Mouse (Mus musculus) forebrain, postnatal 0 days (tissue): ENCODE results near the gene Gm5105. TPM values are rescaled to one million over a fixed set of nuclear protein-coding genes. Genes with fewer than 3 reads are reported as not detected.

Experiments used
- ATAC-seq: fragments of 200-750 bp; cut with Nextera tagmentation; 2 replicates; pipeline ENCODE4 v1.8.0; 2017; ENCODE audit warnings: mild to moderate bottlenecking, moderate library complexity
- DNase-seq: peaks from one replicate; pipeline ENCODE4 v3.0.0-alpha.2; 2015
- H3K27ac ChIP-seq: fragments of 300-500 bp; sonication (generic); 2 replicates; pipeline ENCODE4 v1.5.1; 2014; ENCODE audit warnings: low read depth, mild to moderate bottlenecking, antibody characterized with exemption, low read length, moderate library complexity, mixed read lengths
- H3K27me3 ChIP-seq: fragments of 300-500 bp; sonication (generic); 2 replicates; pipeline ENCODE4 v1.6.1; 2014; ENCODE audit warnings: mild to moderate bottlenecking, low read length, mixed read lengths; ENCODE audit not compliant: insufficient read depth
- H3K36me3 ChIP-seq: fragments of 300-500 bp; sonication (generic); 2 replicates; pipeline ENCODE4 v1.6.1; 2014; ENCODE audit warnings: mild to moderate bottlenecking, moderate library complexity; ENCODE audit not compliant: insufficient read depth
- H3K4me1 ChIP-seq: fragments of 300-500 bp; sonication (generic); 2 replicates; pipeline ENCODE4 v1.6.1; 2014; ENCODE audit warnings: antibody characterized with exemption; ENCODE audit not compliant: insufficient read depth
- H3K4me2 ChIP-seq: fragments of 300-500 bp; sonication (generic); 2 replicates; pipeline ENCODE4 v1.6.1; 2014; ENCODE audit warnings: low read depth, mild to moderate bottlenecking, moderate library complexity
- H3K4me3 ChIP-seq: fragments of 300-500 bp; sonication (generic); 2 replicates; pipeline ENCODE4 v1.5.1; 2014; ENCODE audit warnings: low read depth, low read length, mixed read lengths
- H3K9ac ChIP-seq: fragments of 300-500 bp; sonication (generic); 2 replicates; pipeline ENCODE4 v1.6.1; 2014; ENCODE audit warnings: mild to moderate bottlenecking
- H3K9me3 ChIP-seq: fragments of 300-500 bp; sonication (generic); 2 replicates; pipeline ENCODE4 v1.6.1; 2016; ENCODE audit warnings: low read length
- CTCF ChIP-seq: sonication (generic); IDR thresholded peaks from 2 replicates; pipeline ENCODE4 v1.5.1; 2016; ENCODE audit warnings: antibody characterized with exemption, control low read depth, low read depth
- WGBS: fragments of 180-500 bp; shearing (Covaris S2); extraction: QIAGEN DNeasy Blood & Tissue Kit; methylation state at CpG from one replicate; pipeline ENCODE4 v1.1.7; 2014; 5-methylcytosine and 5-hydroxymethylcytosine counted together
- polyA plus RNA-seq: library from polyadenylated mRNA; unstranded; fragments of >200 nt; fragmentation: Nextera tagmentation; extraction: Ambion mirVana; gene quantifications from 2 replicates; pipeline ENCODE4 v1.2.1, GENCODE M21; 2015
- total RNA-seq: library from RNA; depleted of rRNA; stranded (reverse); fragments of >200 nt; gene quantifications from 2 replicates; pipeline ENCODE4 v1.2.3, GENCODE M21; 2014

The Gm5105 gene
- total and polyA plus RNA-seq, 2 experiments from 2014 or later = 0.15 to 0.38 TPM

DNA sequence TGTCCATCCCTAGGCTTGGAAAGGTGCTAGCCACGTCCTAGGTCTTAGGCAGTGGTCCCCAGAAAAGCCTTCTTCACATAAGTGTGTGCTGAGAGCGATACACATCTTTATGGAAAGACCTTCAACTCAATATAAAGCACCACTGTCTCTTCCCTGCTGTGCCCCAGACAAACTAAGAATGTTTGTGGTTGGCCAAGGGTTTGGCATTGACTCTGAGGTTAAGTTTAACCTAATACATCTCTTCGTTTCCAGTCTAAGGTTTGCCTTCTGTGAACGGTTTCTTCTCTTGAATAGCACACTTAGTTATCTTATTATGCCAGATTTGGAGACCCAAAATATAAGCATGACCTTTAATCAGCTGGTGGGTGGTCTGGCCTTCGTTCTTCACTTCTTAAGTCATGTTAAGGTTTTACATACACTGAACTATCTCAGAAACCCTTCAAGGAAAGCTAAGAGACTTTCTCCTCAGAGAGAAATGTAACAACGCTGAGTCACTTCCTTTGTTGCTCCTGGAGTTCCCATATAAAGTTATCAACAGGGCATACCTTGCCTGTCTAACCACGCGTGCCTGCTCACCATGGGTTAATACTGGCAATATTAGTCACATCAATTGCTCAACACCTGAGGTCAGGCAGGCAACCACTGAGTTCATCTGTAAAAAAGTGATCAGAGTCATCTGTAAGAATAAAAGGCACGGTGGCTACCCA is 5.8 kb downstream of the Gm5105 start:
- WGBS = 90% methylated on average over 9 of the region's 9 CpGs
- no peak overlapping the region for H3K9ac ChIP-seq

DNA sequence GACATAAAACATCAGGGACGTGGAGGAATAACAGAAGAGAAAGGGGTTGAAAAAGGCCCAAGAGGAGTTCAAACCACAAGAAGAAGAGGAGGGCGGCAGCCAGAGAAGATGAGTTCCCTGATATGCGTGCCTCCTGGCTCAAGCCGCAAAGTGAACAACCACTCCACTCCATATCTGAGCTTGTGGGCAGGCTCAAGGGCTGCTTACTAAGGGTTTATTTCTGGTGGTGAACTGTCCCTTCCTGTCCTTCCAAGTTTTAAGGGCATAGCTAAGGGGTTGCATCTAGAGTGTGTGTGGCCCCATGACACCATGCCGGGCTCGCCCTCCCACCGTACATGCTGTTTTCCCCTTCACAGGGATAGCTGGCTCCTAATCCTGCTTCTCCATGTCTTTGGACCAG is 6.8 kb downstream of the Gm5105 start:
- TF ChIP-seq CTCF = no peak
- H3K9me3 ChIP-seq = no peaks in the 10 kb centered on the region
- no peak for ATAC-seq
- WGBS = 87% methylated on average over 7 of the region's 7 CpGs
- H3K27ac ChIP-seq = no peak overlapping the region
- no peak overlapping the region for H3K9ac ChIP-seq
- no peaks in the 10 kb centered on the region for H3K27me3 ChIP-seq
- no peaks in the 10 kb centered on the region for H3K36me3 ChIP-seq
- no peak overlapping the region for H3K4me3 ChIP-seq
- no peak for DNase-seq
- no peak overlapping the region for H3K4me2 ChIP-seq
- peaks cover 5% of the 10 kb centered on the region; the same call in 1 of the 2 replicates for H3K4me1 ChIP-seq

More for the DNA sequence above, 5.8 kb downstream of the Gm5105 start:
- no peak for ATAC-seq
- H3K9me3 ChIP-seq = no peaks in the 10 kb centered on the region
- DNase-seq = no peak
- no peak overlapping the region for H3K4me2 ChIP-seq
- no peak for TF ChIP-seq CTCF
- H3K4me3 ChIP-seq = no peak overlapping the region
- peaks cover 9% of the 10 kb centered on the region for H3K4me1 ChIP-seq
- H3K27me3 ChIP-seq = no peaks in the 10 kb centered on the region
- H3K27ac ChIP-seq = no peak overlapping the region
- H3K36me3 ChIP-seq = no peaks in the 10 kb centered on the region

DNA sequence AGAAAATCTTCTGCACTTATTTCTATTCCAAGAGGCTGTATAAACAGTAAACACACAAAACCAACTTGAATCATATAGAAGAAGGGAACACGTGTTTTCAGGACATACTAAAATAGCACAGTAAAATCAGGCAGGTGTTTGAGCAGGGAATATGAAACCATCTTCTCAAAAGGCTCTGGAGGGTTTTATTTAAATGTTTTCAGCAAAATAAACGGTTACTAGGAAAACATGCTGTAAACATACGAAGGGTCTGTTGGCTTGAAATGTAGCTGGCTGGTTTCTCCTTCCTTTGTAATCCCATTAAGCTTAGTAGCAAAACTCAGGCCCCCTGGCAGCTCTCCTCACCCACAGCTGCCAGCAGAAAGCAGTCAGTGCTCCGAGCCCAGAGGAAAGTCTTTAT is 9.0 kb downstream of the Gm5105 start:
- no peak for DNase-seq
- no peak for ATAC-seq
- no peaks in the 10 kb centered on the region for H3K4me1 ChIP-seq
- no peaks in the 10 kb centered on the region for H3K27me3 ChIP-seq
- 40% methylated on average over 4 of the region's 4 CpGs for WGBS
- no peak for TF ChIP-seq CTCF
- H3K4me3 ChIP-seq = no peak overlapping the region
- no peaks in the 10 kb centered on the region for H3K9me3 ChIP-seq
- H3K27ac ChIP-seq = no peak overlapping the region
- no peaks in the 10 kb centered on the region for H3K36me3 ChIP-seq
- no peak overlapping the region for H3K9ac ChIP-seq
- no peak overlapping the region for H3K4me2 ChIP-seq

DNA sequence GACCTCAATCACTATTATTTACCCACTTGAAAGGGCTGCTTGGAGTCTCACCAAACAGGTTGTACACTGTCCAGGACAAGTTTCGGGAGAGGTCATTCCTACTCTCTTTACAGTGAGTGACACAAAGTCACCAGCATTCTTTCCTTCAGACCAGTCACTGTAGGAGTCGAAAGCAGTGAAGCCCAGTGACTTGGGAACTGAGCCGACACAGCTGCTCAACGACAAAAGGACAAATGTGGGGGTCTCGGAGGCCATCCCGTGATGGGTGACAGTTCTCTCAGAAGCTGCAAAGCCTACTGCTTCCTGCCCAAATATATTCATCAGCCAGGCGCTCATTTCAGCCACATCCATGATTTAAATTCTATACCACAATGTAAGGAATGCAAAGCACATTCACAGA is 10.2 kb downstream of the Gm5105 start:
- DNase-seq = no peak
- no peak overlapping the region for H3K27ac ChIP-seq
- H3K9me3 ChIP-seq = no peaks in the 10 kb centered on the region
- WGBS = 70% methylated on average over 7 of the region's 7 CpGs
- no peaks in the 10 kb centered on the region for H3K4me1 ChIP-seq
- H3K4me2 ChIP-seq = no peak overlapping the region
- ATAC-seq = no peak
- H3K9ac ChIP-seq = no peak overlapping the region
- H3K27me3 ChIP-seq = no peaks in the 10 kb centered on the region
- TF ChIP-seq CTCF = no peak
- H3K4me3 ChIP-seq = no peak overlapping the region
- H3K36me3 ChIP-seq = no peaks in the 10 kb centered on the region

DNA sequence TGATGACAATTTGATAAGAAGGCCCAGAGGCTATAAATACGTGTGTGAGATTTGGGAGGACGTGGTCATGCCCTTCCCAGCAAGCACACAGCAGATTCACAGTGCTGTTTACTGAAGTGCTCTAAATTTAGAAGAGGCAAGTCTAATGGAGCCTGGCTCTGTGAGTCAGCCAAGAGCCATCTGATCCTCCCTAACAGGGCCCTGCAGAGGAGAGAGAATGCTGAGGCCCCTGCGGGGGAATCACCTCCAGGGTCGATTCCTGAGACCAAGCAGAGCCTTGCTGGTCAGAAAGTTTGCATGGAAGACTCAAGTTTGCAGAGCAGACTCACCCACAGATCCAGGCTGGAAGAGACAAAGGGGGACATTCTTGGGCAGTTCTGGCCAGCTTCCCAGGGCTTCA is 13.2 kb downstream of the Gm5105 start:
- Histone ChIP-seq H3K27me3 (no peaks in the 10 kb centered on the region), H3K9ac (no peak overlapping the region), H3K4me1 (no peaks in the 10 kb centered on the region), H3K4me2 (no peak overlapping the region), H3K27ac (no peak overlapping the region), H3K36me3 (no peaks in the 10 kb centered on the region), H3K9me3 (no peaks in the 10 kb centered on the region), H3K4me3 (no peak overlapping the region)
- no peak for TF ChIP-seq CTCF
- no peak for DNase-seq
- 50% methylated on average over 4 of the region's 4 CpGs for WGBS
- no peak for ATAC-seq

DNA sequence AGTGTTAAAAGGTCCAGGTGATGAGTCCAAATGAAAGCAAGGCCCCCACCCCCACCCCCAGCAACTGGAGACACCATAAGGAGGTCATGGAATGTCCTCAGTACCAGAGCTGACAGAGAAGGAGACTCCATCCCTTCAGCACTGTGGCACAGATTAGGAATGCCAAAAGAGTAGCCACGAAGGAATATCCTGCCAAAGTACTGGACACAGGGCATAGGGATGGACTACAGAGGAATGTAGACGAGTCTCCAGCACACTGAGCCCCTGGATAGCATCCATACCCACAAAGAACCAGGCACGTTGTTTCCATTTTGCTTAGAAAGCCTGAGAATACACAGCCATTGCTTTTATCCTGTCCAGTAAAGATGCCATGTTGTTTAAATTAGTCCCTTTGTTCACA is 15.8 kb downstream of the Gm5105 start:
- no peak overlapping the region for H3K4me2 ChIP-seq
- no peak for TF ChIP-seq CTCF
- no peaks in the 10 kb centered on the region for H3K4me1 ChIP-seq
- no peak overlapping the region for H3K4me3 ChIP-seq
- H3K27ac ChIP-seq = no peak overlapping the region
- no peak for DNase-seq
- no peaks in the 10 kb centered on the region for H3K36me3 ChIP-seq
- no peaks in the 10 kb centered on the region for H3K9me3 ChIP-seq
- no peaks in the 10 kb centered on the region for H3K27me3 ChIP-seq
- no peak for ATAC-seq
- H3K9ac ChIP-seq = no peak overlapping the region
- WGBS = 68% methylated on average over 3 of the region's 3 CpGs

DNA sequence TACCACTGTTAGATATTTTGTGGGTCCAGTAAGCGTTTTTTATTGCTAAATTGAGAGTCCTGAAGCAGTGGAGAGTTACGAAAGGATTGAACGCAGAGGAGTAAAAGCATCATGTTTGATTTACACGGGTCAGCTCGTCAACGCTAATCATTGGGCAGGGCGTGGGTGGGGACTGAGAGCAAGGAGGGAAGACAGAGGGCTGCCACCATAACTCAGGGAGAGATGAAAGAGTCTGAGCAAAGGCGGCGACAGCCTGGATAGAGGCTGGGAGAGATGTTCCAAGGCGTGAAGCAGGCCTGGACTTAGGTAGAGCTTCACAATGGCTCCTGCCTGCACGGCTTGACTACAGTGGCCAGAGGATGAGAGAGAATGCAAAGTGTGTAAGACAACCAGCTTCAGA is 16.4 kb downstream of the Gm5105 start:
- no peak overlapping the region for H3K4me2 ChIP-seq
- ATAC-seq = no peak
- no peaks in the 10 kb centered on the region for H3K9me3 ChIP-seq
- H3K4me1 ChIP-seq = no peaks in the 10 kb centered on the region
- no peaks in the 10 kb centered on the region for H3K27me3 ChIP-seq
- H3K27ac ChIP-seq = no peak overlapping the region
- H3K9ac ChIP-seq = no peak overlapping the region
- no peak for DNase-seq
- WGBS = 90% methylated on average over 11 of the region's 11 CpGs
- no peak overlapping the region for H3K4me3 ChIP-seq
- TF ChIP-seq CTCF = no peak
- no peaks in the 10 kb centered on the region for H3K36me3 ChIP-seq

DNA sequence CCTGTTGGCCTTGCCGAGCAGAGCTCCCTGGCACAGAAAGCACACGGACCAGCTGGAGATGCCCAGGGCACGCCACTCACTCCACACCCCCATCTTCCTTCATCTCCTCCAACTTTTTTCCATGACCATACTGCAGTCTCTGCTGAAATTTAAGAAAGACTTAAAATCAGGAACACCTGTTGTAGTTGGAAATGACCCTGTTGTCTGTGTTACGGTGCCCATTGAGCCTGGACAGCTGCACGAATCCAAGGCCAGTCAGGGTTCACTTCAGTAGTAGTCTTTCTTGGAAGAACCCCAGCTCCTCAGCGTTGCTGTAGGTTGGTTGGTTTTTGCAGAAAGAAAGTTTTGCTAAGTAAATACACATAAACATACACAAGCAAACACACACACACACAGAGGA is 17.6 kb downstream of the Gm5105 start:
- no peak for TF ChIP-seq CTCF
- no peaks in the 10 kb centered on the region for H3K9me3 ChIP-seq
- no peak overlapping the region for H3K27ac ChIP-seq
- WGBS = 89% methylated on average over 6 of the region's 6 CpGs
- H3K4me1 ChIP-seq = no peaks in the 10 kb centered on the region
- no peak overlapping the region for H3K9ac ChIP-seq
- H3K4me3 ChIP-seq = no peak overlapping the region
- DNase-seq (no peak), ATAC-seq (no peak)
- no peaks in the 10 kb centered on the region for H3K36me3 ChIP-seq
- H3K4me2 ChIP-seq = no peak overlapping the region
- H3K27me3 ChIP-seq = no peaks in the 10 kb centered on the region
